Mouse (Mus musculus) liver, adult 2 months (tissue): ENCODE measurements around the gene Nxf3.

ENCODE experiments used
- CTCF ChIP-seq: fragments of 200-500 bp; IDR thresholded peaks from 2 replicates; pipeline ENCODE4 v1.5.1; 2011; ENCODE audit warnings: low read depth, low read length, control low read depth
- POLR2A ChIP-seq: fragments of 200-500 bp; IDR thresholded peaks from 2 replicates; pipeline ENCODE4 v1.6.1; 2011; ENCODE audit warnings: low read length, control low read depth; ENCODE audit not compliant: insufficient read depth; ENCODE audit errors: extremely low read depth

DNA sequence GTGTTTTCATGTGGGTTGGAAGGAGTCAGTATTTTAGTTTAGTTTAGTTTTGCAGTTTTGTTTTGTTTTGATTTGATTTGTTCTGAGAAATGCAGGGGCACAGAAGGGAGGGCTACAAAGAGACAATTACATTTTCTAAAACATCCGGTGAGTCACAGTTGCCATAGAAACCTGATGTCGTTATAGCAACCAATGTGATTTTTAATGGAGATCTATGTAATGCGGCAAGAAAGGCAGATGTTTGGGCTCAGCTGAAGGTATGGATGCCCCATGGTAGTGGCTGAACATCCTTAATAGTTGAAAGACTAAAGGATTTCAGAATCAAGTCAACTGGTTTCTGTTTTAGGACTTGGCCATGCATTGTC lies 19.7 kb upstream of the Nxf3 start:
- TF ChIP-seq POLR2A (no peak), CTCF (no peak)
